Mouse (Mus musculus) gastrocnemius, adult 2 months (tissue): ENCODE measurements around the gene Fcor. TPM values are rescaled to one million over a fixed set of nuclear protein-coding genes. Genes with fewer than 3 reads are reported as not detected.

Experiments
- DNase-seq: peaks from one replicate; pipeline ENCODE4 v3.0.0; 2022
- H3K27ac ChIP-seq: fragments of 200-600 bp; 2 replicates; pipeline ENCODE4 v1.8.1; 2022; ENCODE audit warnings: mild to moderate bottlenecking
- H3K4me3 ChIP-seq: fragments of 200-600 bp; 2 replicates; pipeline ENCODE4 v1.8.1; 2022; ENCODE audit warnings: mild to moderate bottlenecking, moderate library complexity
- CTCF ChIP-seq: fragments of 200-600 bp; IDR thresholded peaks from 2 replicates; pipeline ENCODE4 v1.8.1; 2022; ENCODE audit warnings: antibody characterized with exemption, mild to moderate bottlenecking, moderate library complexity
- intact Hi-C: fragments of 180-260 bp; cut with DNase I; formaldehyde crosslinking; loops from one replicate; pipeline ENCODE4 v1.15.1; 2025
- total RNA-seq, 2 experiments: library from RNA; stranded (reverse); gene quantifications; 2 replicates each; pipeline ENCODE4 v1.2.3; 2021

The Fcor gene
- total RNA-seq, 2 experiments from 2014 or later, result not detected

DNA sequence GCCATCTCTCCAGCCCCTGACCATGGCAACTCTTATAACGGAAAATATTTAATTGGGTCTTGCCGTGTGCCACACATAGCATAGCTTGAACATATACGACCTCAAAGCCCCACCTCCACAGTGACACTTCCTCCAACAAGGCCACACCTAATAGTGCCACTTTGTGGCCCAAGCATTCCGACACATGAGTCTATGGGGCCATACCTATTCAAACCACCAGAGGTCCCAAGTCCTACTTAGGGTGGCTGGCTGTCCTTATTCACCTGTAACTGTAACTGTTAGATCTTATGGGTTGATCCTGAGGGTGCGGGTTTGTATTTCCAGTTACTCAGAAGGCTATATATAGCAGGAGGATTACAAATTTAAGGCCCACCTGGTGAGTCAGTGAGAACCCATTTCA is 44.1 kb downstream of the Fcor start:
- Histone ChIP-seq H3K4me3 (no peak overlapping the region), H3K27ac (no peak overlapping the region)
- intact Hi-C loops, result loop anchor here (10.0 kb wide), 1 partner anchor 1047 kb away; no protein-coding TSS in a partner anchor
- no peak for DNase-seq
- TF ChIP-seq CTCF, result peak; percentile 45

- Histone ChIP-seq H3K27ac (no peak overlapping the region), H3K4me3 (no peak overlapping the region)
- TF ChIP-seq CTCF, result no peak
- intact Hi-C loops, result loop anchor here (10.0 kb wide), 1 partner anchor 1048 kb away; no protein-coding TSS in a partner anchor
- DNase-seq, result no peak
Measured at GRCm38 (mm10) chr8:3626971-3627370, 45.2 kb downstream of the Fcor start.

DNA sequence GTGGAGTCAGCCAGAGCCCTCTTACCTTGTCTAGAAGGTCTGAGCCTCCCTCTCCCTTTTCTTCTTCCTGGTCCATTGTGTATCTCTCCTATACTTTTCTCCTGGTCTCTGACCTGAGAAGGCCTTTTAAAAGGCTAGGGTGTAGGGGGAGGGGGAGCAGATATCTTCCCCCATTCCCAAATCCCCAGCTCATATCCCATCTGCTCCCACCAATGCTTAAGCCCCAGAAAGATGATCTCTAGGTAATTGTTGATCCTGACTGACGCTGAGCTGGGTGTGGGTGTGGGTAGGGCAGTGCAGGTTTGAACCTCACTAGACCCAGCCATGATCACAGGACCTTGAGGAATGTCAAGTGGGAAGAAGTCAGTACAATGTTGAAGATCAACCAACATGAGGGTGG is 46.7 kb downstream of the Fcor start, which contains the start of gene Pcp2:
Gene Pcp2 (minus strand): TSS at position 101 of the 400 bp plus-strand sequence.
- Histone ChIP-seq H3K4me3 (no peak within 1 kb of the TSS), H3K27ac (no peak within 1 kb of the TSS)
- no peak for TF ChIP-seq CTCF
- no peak for DNase-seq
- intact Hi-C loops, result loop anchor here (10.0 kb wide), 1 partner anchor 1049 kb away; no protein-coding TSS in a partner anchor

DNA sequence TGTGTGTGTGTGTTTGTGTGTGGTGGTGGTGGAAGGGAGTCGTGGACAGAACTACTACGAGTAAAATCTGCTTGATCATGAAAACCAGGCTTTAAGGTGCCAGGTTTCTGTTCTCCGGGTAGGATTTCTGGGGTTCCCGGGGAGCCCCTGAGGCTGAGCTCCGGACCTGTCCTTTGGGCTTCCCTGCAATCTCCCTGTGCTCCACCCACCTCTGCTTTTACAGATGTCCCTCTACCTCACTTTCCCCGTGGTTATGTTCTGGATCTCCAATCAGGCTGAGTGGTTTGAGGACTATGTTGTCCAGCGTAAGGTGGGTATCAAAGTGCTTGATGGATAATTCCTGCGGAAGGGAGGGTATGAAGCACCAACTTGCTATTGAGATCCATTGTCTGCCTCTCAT is 50.0 kb downstream of the Fcor start:
- no peak overlapping the region for H3K27ac ChIP-seq
- no peak for TF ChIP-seq CTCF
- intact Hi-C loops, result loop anchor here (5.0 to 10.0 kb wide), 2 partner anchors 105 to 1053 kb away; partner anchors contain the start of gene Pnpla6
- DNase-seq, result no peak
- peak overlapping the region; percentile 96; the same call in 1 of the 2 replicates for H3K4me3 ChIP-seq

- H3K4me3 ChIP-seq, result peak within 1 kb of the TSS; percentile 96
- peak; percentile 98 for DNase-seq
- TF ChIP-seq CTCF, result no peak
- intact Hi-C loops, result loop anchor here (2.0 to 10.0 kb wide), 3 partner anchors 55 to 1053 kb away; partner anchors contain the start of genes Pnpla6 and Trappc5
- H3K27ac ChIP-seq, result peak within 1 kb of the TSS; percentile 83
Measured at GRCm38 (mm10) chr8:3621199-3621970, 50.8 kb downstream of the Fcor start, which contains the start of the genes Xab2 and Pet100. Gene Xab2, minus strand, starts transcription at chr8:3621316. Gene Pet100, plus strand, starts transcription at chr8:3621548.

Other genes with a start within 250 kb of the Fcor start
- gene Pex11g, start 204.7 kb downstream of the Fcor start, total RNA-seq, result 1 to 10 TPM; 2.3 to 2.6 TPM
- gene Tex45, start 201.5 kb downstream of the Fcor start, total RNA-seq, result not detected
- gene Zfp358, start 179.2 kb downstream of the Fcor start, total RNA-seq, result 10 to 100 TPM; 30.8 to 39.3 TPM
- gene Mcoln1, start 171.9 kb downstream of the Fcor start, total RNA-seq, result 10 to 100 TPM; 23.5 to 24.9 TPM
- gene Pnpla6, start 157.0 kb downstream of the Fcor start, total RNA-seq, result 1 to 10 TPM; 8.7 to 9.3 TPM
- not detected for gene C330021F23Rik, start 104.4 kb downstream of the Fcor start, total RNA-seq
- gene Camsap3, start 85.1 kb downstream of the Fcor start, total RNA-seq, result under 1 TPM; 0.22 to 0.33 TPM
- gene Xab2, start 51.0 kb downstream of the Fcor start, total RNA-seq, result 10 to 100 TPM; 11.0 to 11.3 TPM
- gene Pet100, start 50.8 kb downstream of the Fcor start, total RNA-seq, result 10 to 100 TPM; 87.7 to 92.0 TPM
- not detected for gene Pcp2, start 46.8 kb downstream of the Fcor start, total RNA-seq
- gene Stxbp2, start 41.4 kb downstream of the Fcor start, total RNA-seq, result 1 to 10 TPM; 2.7 to 5.5 TPM
- 1 to 10 TPM in 1 of 2 experiments, under 1 TPM in 1; 0.87 to 3.0 TPM for gene Retn, start 16.6 kb downstream of the Fcor start, total RNA-seq
- not detected for gene Mcemp1, start 6.6 kb downstream of the Fcor start, total RNA-seq
- gene Trappc5, start 3.9 kb upstream of the Fcor start, total RNA-seq, result 10 to 100 TPM; 18.2 to 20.7 TPM
- gene Fcer2a, start 21.8 kb upstream of the Fcor start, total RNA-seq, result not detected
- gene Clec4g, start 48.3 kb upstream of the Fcor start, total RNA-seq, result not detected
- gene Cd209a, start 76.6 kb upstream of the Fcor start, total RNA-seq, result under 1 TPM; 0.50 to 0.71 TPM
- not detected for gene Cd209e, start 181.9 kb upstream of the Fcor start, total RNA-seq
- gene Cd209d, start 206.2 kb upstream of the Fcor start, total RNA-seq, result 1 to 10 TPM in 1 of 2 experiments, under 1 TPM in 1; 0.64 to 1.6 TPM